Mouse (Mus musculus) lung, adult 2 months (tissue): ENCODE data around the gene Cdkl3.

Source experiments
- CTCF ChIP-seq: fragments of 200-500 bp; IDR thresholded peaks from 2 replicates; pipeline ENCODE4 v1.5.1; 2011; ENCODE audit warnings: mild to moderate bottlenecking, low read length, control low read depth; ENCODE audit not compliant: insufficient read depth
- POLR2A ChIP-seq: fragments of 200-500 bp; IDR thresholded peaks from 2 replicates; pipeline ENCODE4 v1.6.1; 2011; ENCODE audit warnings: low read depth, mild to moderate bottlenecking, control low read depth, low read length, borderline replicate concordance; ENCODE audit errors: extremely low read depth

GRCm38 (mm10) chr11:52074626-52075470, 70.8 kb downstream of the Cdkl3 start:
- TF ChIP-seq CTCF: no peak
- TF ChIP-seq POLR2A: no peak
